Mouse (Mus musculus): ENCODE measurements around the gene Taar7e. TPM values are rescaled to one million over a fixed set of nuclear protein-coding genes. Genes with fewer than 3 reads are reported as not detected.

The Taar7e gene
- total RNA-seq, 2 experiments from 2014 or later = not detected

Other genes starting within 250 kb of the Taar7e start
- 10 to 100 TPM in 1 of 2 experiments, 1 to 10 TPM in 1; 8.6 to 10.2 TPM for gene Slc18b1, start 240.6 kb upstream of the Taar7e start, total RNA-seq (2021)
- gene Vnn3, start 186.2 kb upstream of the Taar7e start, total RNA-seq (2021) = not detected
- gene Vnn1, start 142.9 kb upstream of the Taar7e start, total RNA-seq (2021) = under 1 TPM; 0.31 to 0.56 TPM
- gene Taar1, start 117.3 kb upstream of the Taar7e start, total RNA-seq (2021) = not detected
- gene Taar2, start 99.0 kb upstream of the Taar7e start, total RNA-seq (2021) = not detected
- gene Taar3, start 88.1 kb upstream of the Taar7e start, total RNA-seq (2021) = not detected
- gene Taar4, start 77.1 kb upstream of the Taar7e start, total RNA-seq (2021) = not detected
- not detected for gene Taar5, start 66.9 kb upstream of the Taar7e start, total RNA-seq (2021)
- gene Taar6, start 52.0 kb upstream of the Taar7e start, total RNA-seq (2021) = not detected
- not detected for gene Taar7a, start 44.1 kb upstream of the Taar7e start, total RNA-seq (2021)
- gene Taar7b, start 37.7 kb upstream of the Taar7e start, total RNA-seq (2021) = not detected
- not detected for gene Taar7d, start 10.4 kb upstream of the Taar7e start, total RNA-seq (2021)
- gene Taar7f, start 11.9 kb downstream of the Taar7e start, total RNA-seq (2021) = not detected
- not detected for gene Taar8a, start 38.9 kb downstream of the Taar7e start, total RNA-seq (2021)
- gene Taar8b, start 54.7 kb downstream of the Taar7e start, total RNA-seq (2021) = not detected
- gene Taar8c, start 64.3 kb downstream of the Taar7e start, total RNA-seq (2021) = not detected
- gene Taar9, start 71.9 kb downstream of the Taar7e start, total RNA-seq (2021) = not detected
- gene Stx7, start 111.7 kb downstream of the Taar7e start, total RNA-seq (2021) = 10 to 100 TPM; 41.5 to 47.2 TPM
- 1 to 10 TPM in 1 of 2 experiments, under 1 TPM in 1; 0.28 to 1.0 TPM for gene Moxd1, start 185.9 kb downstream of the Taar7e start, total RNA-seq (2021)